Mouse (Mus musculus): Measurements from ENCODE around the gene Numb. TPM values are rescaled to one million over a fixed set of nuclear protein-coding genes. Genes with fewer than 3 reads are reported as not detected.

Gene Numb
- polyA plus RNA-seq, 1 experiment from 2014 or later, result 30.8 TPM

GRCm38 (mm10) chr12:83880913-83881312 lies 40.8 kb downstream of the Numb start:
- 90% methylated on average over 2 of the region's 2 CpGs for WGBS
- Histone ChIP-seq H3K9me3 (ENCODE audit: control insufficient read depth, low read length) (no peaks in the 10 kb centered on the region), H3K9ac (ENCODE audit: low read length) (no peak overlapping the region), H3K36me3 (ENCODE audit: control insufficient read depth, insufficient read depth, low read length) (no peaks in the 10 kb centered on the region), H3K4me3 (ENCODE audit: low read depth, low read length) (no peak overlapping the region), H3K4me1 (ENCODE audit: control insufficient read depth, insufficient read depth, low read length) (no peaks in the 10 kb centered on the region), H3K27me3 (ENCODE audit: control insufficient read depth, insufficient read depth, low read length) (no peaks in the 10 kb centered on the region), H3K4me2 (ENCODE audit: low read depth) (no peak overlapping the region), H3K27ac (ENCODE audit: low read depth, low read length) (no peak overlapping the region)
- DNase-seq (ENCODE audit: low spot score) (no peak), ATAC-seq (ENCODE audit: insufficient read depth, low FRiP score, low TSS enrichment) (no peak)

- H3K27me3 ChIP-seq (ENCODE audit: control insufficient read depth, insufficient read depth, low read length), result no peaks in the 10 kb centered on the region
- 98% methylated on average over 2 of the region's 2 CpGs for WGBS
Observed at GRCm38 (mm10) chr12:83875097-83875496, 46.6 kb downstream of the Numb start.

GRCm38 (mm10) chr12:83874597-83874996 lies 47.1 kb downstream of the Numb start:
- ATAC-seq (ENCODE audit: insufficient read depth, low FRiP score, low TSS enrichment), result no peak
- H3K27ac ChIP-seq (ENCODE audit: low read depth, low read length), result no peak overlapping the region
- H3K27me3 ChIP-seq (ENCODE audit: control insufficient read depth, insufficient read depth, low read length), result no peaks in the 10 kb centered on the region
- no peak overlapping the region for H3K4me3 ChIP-seq (ENCODE audit: low read depth, low read length)
- no peak for DNase-seq (ENCODE audit: low spot score)
- WGBS, result 96% methylated on average over 4 of the region's 4 CpGs
- H3K36me3 ChIP-seq (ENCODE audit: control insufficient read depth, insufficient read depth, low read length), result peaks cover 5% of the 10 kb centered on the region; the same call in 1 of the 2 replicates
- H3K4me2 ChIP-seq (ENCODE audit: low read depth), result no peak overlapping the region
- no peaks in the 10 kb centered on the region for H3K9me3 ChIP-seq (ENCODE audit: control insufficient read depth, low read length)
- H3K4me1 ChIP-seq (ENCODE audit: control insufficient read depth, insufficient read depth, low read length), result no peaks in the 10 kb centered on the region
- no peak overlapping the region for H3K9ac ChIP-seq (ENCODE audit: low read length)

More at GRCm38 (mm10) chr12:83875097-83875496, 46.6 kb downstream of the Numb start:
- DNase-seq (ENCODE audit: low spot score) (no peak), ATAC-seq (ENCODE audit: insufficient read depth, low FRiP score, low TSS enrichment) (no peak)
- Histone ChIP-seq H3K4me2 (ENCODE audit: low read depth) (no peak overlapping the region), H3K27ac (ENCODE audit: low read depth, low read length) (no peak overlapping the region), H3K4me1 (ENCODE audit: control insufficient read depth, insufficient read depth, low read length) (no peaks in the 10 kb centered on the region), H3K36me3 (ENCODE audit: control insufficient read depth, insufficient read depth, low read length) (peaks cover 5% of the 10 kb centered on the region; the same call in 1 of the 2 replicates), H3K4me3 (ENCODE audit: low read depth, low read length) (no peak overlapping the region), H3K9ac (ENCODE audit: low read length) (no peak overlapping the region), H3K9me3 (ENCODE audit: control insufficient read depth, low read length) (no peaks in the 10 kb centered on the region)

- DNase-seq (ENCODE audit: low spot score) (no peak), ATAC-seq (ENCODE audit: insufficient read depth, low FRiP score, low TSS enrichment) (no peak)
- Histone ChIP-seq H3K27ac (ENCODE audit: low read depth, low read length) (no peak overlapping the region), H3K36me3 (ENCODE audit: control insufficient read depth, insufficient read depth, low read length) (no peaks in the 10 kb centered on the region), H3K9ac (ENCODE audit: low read length) (no peak overlapping the region), H3K4me1 (ENCODE audit: control insufficient read depth, insufficient read depth, low read length) (no peaks in the 10 kb centered on the region), H3K9me3 (ENCODE audit: control insufficient read depth, low read length) (no peaks in the 10 kb centered on the region), H3K27me3 (ENCODE audit: control insufficient read depth, insufficient read depth, low read length) (no peaks in the 10 kb centered on the region), H3K4me2 (ENCODE audit: low read depth) (no peak overlapping the region), H3K4me3 (ENCODE audit: low read depth, low read length) (no peak overlapping the region)
- WGBS, result 100% methylated on average over 1 of the region's 1 CpGs
Observed at GRCm38 (mm10) chr12:83864501-83864900, 57.2 kb downstream of the Numb start.

GRCm38 (mm10) chr12:83861880-83862279 lies 59.9 kb downstream of the Numb start:
- no peak overlapping the region for H3K27ac ChIP-seq (ENCODE audit: low read depth, low read length)
- 95% methylated on average over 3 of the region's 3 CpGs for WGBS
- H3K4me2 ChIP-seq (ENCODE audit: low read depth), result no peak overlapping the region
- ATAC-seq (ENCODE audit: insufficient read depth, low FRiP score, low TSS enrichment) (no peak), DNase-seq (ENCODE audit: low spot score) (no peak)
- H3K9me3 ChIP-seq (ENCODE audit: control insufficient read depth, low read length), result no peaks in the 10 kb centered on the region
- H3K36me3 ChIP-seq (ENCODE audit: control insufficient read depth, insufficient read depth, low read length), result no peaks in the 10 kb centered on the region
- no peak overlapping the region for H3K9ac ChIP-seq (ENCODE audit: low read length)
- no peak overlapping the region for H3K4me3 ChIP-seq (ENCODE audit: low read depth, low read length)
- no peaks in the 10 kb centered on the region for H3K4me1 ChIP-seq (ENCODE audit: control insufficient read depth, insufficient read depth, low read length)
- no peaks in the 10 kb centered on the region for H3K27me3 ChIP-seq (ENCODE audit: control insufficient read depth, insufficient read depth, low read length)

- ATAC-seq (ENCODE audit: insufficient read depth, low FRiP score, low TSS enrichment), result no peak
- Histone ChIP-seq H3K9ac (ENCODE audit: low read length) (no peak overlapping the region), H3K27me3 (ENCODE audit: control insufficient read depth, insufficient read depth, low read length) (no peaks in the 10 kb centered on the region), H3K4me2 (ENCODE audit: low read depth) (no peak overlapping the region), H3K36me3 (ENCODE audit: control insufficient read depth, insufficient read depth, low read length) (no peaks in the 10 kb centered on the region), H3K4me3 (ENCODE audit: low read depth, low read length) (no peak overlapping the region), H3K9me3 (ENCODE audit: control insufficient read depth, low read length) (no peaks in the 10 kb centered on the region), H3K4me1 (ENCODE audit: control insufficient read depth, insufficient read depth, low read length) (no peaks in the 10 kb centered on the region), H3K27ac (ENCODE audit: low read depth, low read length) (no peak overlapping the region)
- no peak for DNase-seq (ENCODE audit: low spot score)
Observed at GRCm38 (mm10) chr12:83860688-83861087, 61.0 kb downstream of the Numb start.

- no peak overlapping the region for H3K27ac ChIP-seq (ENCODE audit: low read depth, low read length)
- DNase-seq (ENCODE audit: low spot score), result no peak
- no peaks in the 10 kb centered on the region for H3K36me3 ChIP-seq (ENCODE audit: control insufficient read depth, insufficient read depth, low read length)
- no peaks in the 10 kb centered on the region for H3K4me1 ChIP-seq (ENCODE audit: control insufficient read depth, insufficient read depth, low read length)
- no peaks in the 10 kb centered on the region for H3K27me3 ChIP-seq (ENCODE audit: control insufficient read depth, insufficient read depth, low read length)
- no peaks in the 10 kb centered on the region for H3K9me3 ChIP-seq (ENCODE audit: control insufficient read depth, low read length)
- no peak for ATAC-seq (ENCODE audit: insufficient read depth, low FRiP score, low TSS enrichment)
- no peak overlapping the region for H3K4me3 ChIP-seq (ENCODE audit: low read depth, low read length)
- no peak overlapping the region for H3K9ac ChIP-seq (ENCODE audit: low read length)
- WGBS, result 95% methylated on average over 2 of the region's 2 CpGs
- no peak overlapping the region for H3K4me2 ChIP-seq (ENCODE audit: low read depth)
Observed at GRCm38 (mm10) chr12:83858052-83858451, 63.7 kb downstream of the Numb start.

- Histone ChIP-seq H3K27me3 (ENCODE audit: control insufficient read depth, insufficient read depth, low read length) (no peaks in the 10 kb centered on the region), H3K9ac (ENCODE audit: low read length) (no peak overlapping the region), H3K4me1 (ENCODE audit: control insufficient read depth, insufficient read depth, low read length) (no peaks in the 10 kb centered on the region), H3K4me3 (ENCODE audit: low read depth, low read length) (no peak overlapping the region), H3K9me3 (ENCODE audit: control insufficient read depth, low read length) (no peaks in the 10 kb centered on the region), H3K4me2 (ENCODE audit: low read depth) (no peak overlapping the region), H3K27ac (ENCODE audit: low read depth, low read length) (no peak overlapping the region), H3K36me3 (ENCODE audit: control insufficient read depth, insufficient read depth, low read length) (no peaks in the 10 kb centered on the region)
- WGBS, result 95% methylated on average over 1 of the region's 1 CpGs
- no peak for ATAC-seq (ENCODE audit: insufficient read depth, low FRiP score, low TSS enrichment)
- no peak for DNase-seq (ENCODE audit: low spot score)
Observed at GRCm38 (mm10) chr12:83855211-83855610, 66.5 kb downstream of the Numb start.

GRCm38 (mm10) chr12:83854281-83854680 lies 67.5 kb downstream of the Numb start:
- DNase-seq (ENCODE audit: low spot score) (no peak), ATAC-seq (ENCODE audit: insufficient read depth, low FRiP score, low TSS enrichment) (no peak)
- Histone ChIP-seq H3K9ac (ENCODE audit: low read length) (no peak overlapping the region), H3K4me1 (ENCODE audit: control insufficient read depth, insufficient read depth, low read length) (no peaks in the 10 kb centered on the region), H3K9me3 (ENCODE audit: control insufficient read depth, low read length) (no peaks in the 10 kb centered on the region), H3K27me3 (ENCODE audit: control insufficient read depth, insufficient read depth, low read length) (no peaks in the 10 kb centered on the region), H3K4me2 (ENCODE audit: low read depth) (no peak overlapping the region), H3K27ac (ENCODE audit: low read depth, low read length) (no peak overlapping the region), H3K4me3 (ENCODE audit: low read depth, low read length) (no peak overlapping the region), H3K36me3 (ENCODE audit: control insufficient read depth, insufficient read depth, low read length) (no peaks in the 10 kb centered on the region)
- 91% methylated on average over 3 of the region's 3 CpGs for WGBS
